Mouse (Mus musculus) testis, adult 2 months (tissue): Measurements from ENCODE around the gene Ankrd54. TPM values are rescaled to one million over a fixed set of nuclear protein-coding genes. Genes with fewer than 3 reads are reported as not detected.

Experiments used
- H3K27ac ChIP-seq: fragments of 200-500 bp; 2 replicates; pipeline ENCODE4 v1.5.1; 2012; ENCODE audit warnings: low read depth, low read length; ENCODE audit not compliant: control insufficient read depth, insufficient read depth
- H3K27me3 ChIP-seq: fragments of 200-500 bp; 2 replicates; pipeline ENCODE4 v1.6.1; 2012; ENCODE audit warnings: mild to moderate bottlenecking, low read length, moderate library complexity; ENCODE audit not compliant: control insufficient read depth, insufficient read depth
- H3K36me3 ChIP-seq: fragments of 200-500 bp; 2 replicates; pipeline ENCODE4 v1.6.1; 2012; ENCODE audit warnings: mild to moderate bottlenecking, low read length; ENCODE audit not compliant: control insufficient read depth, insufficient read depth
- H3K4me1 ChIP-seq: fragments of 200-500 bp; 2 replicates; pipeline ENCODE4 v1.6.1; 2012; ENCODE audit warnings: low read length; ENCODE audit not compliant: control insufficient read depth, insufficient read depth
- H3K4me3 ChIP-seq: fragments of 200-500 bp; 2 replicates; pipeline ENCODE4 v1.5.1; 2012; ENCODE audit warnings: low read depth, mild to moderate bottlenecking, low read length, moderate library complexity, mixed read lengths; ENCODE audit not compliant: control insufficient read depth
- CTCF ChIP-seq: fragments of 200-500 bp; IDR thresholded peaks from 2 replicates; pipeline ENCODE4 v1.5.1; 2012; ENCODE audit warnings: low read depth, mild to moderate bottlenecking, inconsistent platforms, low read length, moderate library complexity; ENCODE audit not compliant: control insufficient read depth, insufficient read depth, insufficient replicate concordance
- POLR2A ChIP-seq: fragments of 200-500 bp; IDR thresholded peaks from 2 replicates; pipeline ENCODE4 v1.6.1; 2012; ENCODE audit warnings: low read depth, mild to moderate bottlenecking, inconsistent platforms, low read length, moderate library complexity; ENCODE audit not compliant: control insufficient read depth
- polyA plus RNA-seq: library from polyadenylated mRNA; depleted of rRNA; stranded (reverse); fragments of >200 nt; gene quantifications from 2 replicates; pipeline ENCODE4 v1.2.3, GENCODE M21; 2012

Ankrd54 gene
- polyA plus RNA-seq, 1 experiment = 292 TPM

DNA sequence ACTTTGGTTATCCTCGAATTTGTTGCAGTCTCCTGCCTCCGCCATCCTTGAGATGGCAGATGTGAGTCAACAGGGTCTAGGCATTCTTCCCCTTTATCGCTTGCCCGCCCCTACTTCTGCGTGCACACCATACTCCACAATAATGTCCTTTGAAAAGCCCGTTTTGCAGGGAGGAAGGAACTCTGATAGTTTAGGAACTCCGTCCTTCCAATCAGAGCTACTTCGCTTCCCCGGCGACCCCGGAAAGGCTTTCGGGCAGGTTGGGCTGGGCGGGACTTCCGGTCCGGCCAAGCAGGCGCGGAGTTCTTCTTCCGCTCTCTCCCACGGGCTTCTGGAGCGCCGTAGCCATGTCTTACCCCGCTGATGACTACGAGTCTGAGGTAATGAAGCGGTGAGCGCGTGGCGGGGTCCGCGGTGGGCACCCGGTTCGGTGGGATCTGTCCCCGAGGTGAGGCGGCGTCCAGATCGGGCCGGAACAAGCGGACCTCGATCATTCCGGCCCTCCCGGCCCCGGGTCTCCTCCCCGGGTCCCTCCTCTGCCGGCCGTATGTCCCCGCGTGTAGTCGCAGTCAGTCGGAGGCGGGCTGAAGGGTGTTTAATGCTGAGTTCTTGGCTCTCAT is 12.3 kb upstream of the Ankrd54 start, which contains the start of gene Eif3l:
Gene Eif3l, plus strand, starts transcription at position 267 of the 620 bp plus-strand sequence.
- TF ChIP-seq POLR2A (peak; percentile 62), CTCF (no peak)
- Histone ChIP-seq H3K4me3 (peak within 1 kb of the TSS; percentile 99), H3K27ac (peak within 1 kb of the TSS; percentile 84), H3K4me1 (peaks cover 7% of the 10 kb centered on the region), H3K27me3 (no peaks in the 10 kb centered on the region), H3K36me3 (peaks cover 3% of the 10 kb centered on the region)

DNA sequence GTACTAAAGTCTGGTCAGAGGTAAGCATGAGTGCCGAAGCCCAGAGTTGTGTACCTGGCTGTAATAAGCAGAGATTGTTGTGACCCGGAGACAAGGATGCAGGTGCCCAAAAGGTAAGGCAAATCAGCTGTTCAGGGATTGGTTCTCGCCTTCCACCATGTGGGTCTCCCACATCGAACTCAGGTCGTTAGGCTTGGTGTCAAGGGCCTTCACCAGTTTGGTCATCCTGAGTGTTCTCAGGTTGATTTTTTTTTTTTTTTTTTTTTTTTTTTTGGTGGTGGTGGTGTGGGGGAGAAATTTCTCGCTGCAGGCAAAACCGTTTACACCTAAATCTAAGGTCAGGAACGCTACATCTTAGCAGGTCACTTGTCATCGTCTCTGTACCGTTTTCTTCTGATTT is 11.8 kb upstream of the Ankrd54 start:
- Histone ChIP-seq H3K27me3 (no peaks in the 10 kb centered on the region), H3K4me3 (peak overlapping the region; percentile 99), H3K27ac (peak overlapping the region; percentile 84), H3K36me3 (peaks cover 3% of the 10 kb centered on the region), H3K4me1 (peaks cover 7% of the 10 kb centered on the region)
- TF ChIP-seq CTCF = no peak

DNA sequence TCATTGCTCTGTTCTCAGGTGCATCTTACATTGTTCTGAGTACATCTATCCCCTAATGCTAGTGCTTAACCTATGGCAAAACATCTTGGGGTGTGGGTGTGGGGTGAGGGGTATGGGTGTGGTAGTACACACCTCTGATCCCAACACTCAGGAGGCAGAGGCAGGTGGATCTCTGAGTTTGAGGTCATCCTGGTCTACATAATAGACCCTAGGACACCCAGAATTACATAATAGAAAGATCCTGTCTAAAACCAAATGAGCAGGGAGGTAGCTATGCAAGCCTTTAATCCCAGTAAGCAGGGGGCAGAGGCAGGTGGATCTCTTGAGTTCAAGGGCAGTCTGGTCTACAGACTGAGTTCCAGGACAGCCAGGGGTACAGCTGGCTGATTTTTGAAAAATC is 11.1 kb upstream of the Ankrd54 start:
- H3K36me3 ChIP-seq = no peaks in the 10 kb centered on the region
- peaks cover 7% of the 10 kb centered on the region for H3K4me1 ChIP-seq
- no peaks in the 10 kb centered on the region for H3K27me3 ChIP-seq
- H3K27ac ChIP-seq = no peak overlapping the region
- TF ChIP-seq POLR2A (no peak), CTCF (no peak)
- no peak overlapping the region for H3K4me3 ChIP-seq

DNA sequence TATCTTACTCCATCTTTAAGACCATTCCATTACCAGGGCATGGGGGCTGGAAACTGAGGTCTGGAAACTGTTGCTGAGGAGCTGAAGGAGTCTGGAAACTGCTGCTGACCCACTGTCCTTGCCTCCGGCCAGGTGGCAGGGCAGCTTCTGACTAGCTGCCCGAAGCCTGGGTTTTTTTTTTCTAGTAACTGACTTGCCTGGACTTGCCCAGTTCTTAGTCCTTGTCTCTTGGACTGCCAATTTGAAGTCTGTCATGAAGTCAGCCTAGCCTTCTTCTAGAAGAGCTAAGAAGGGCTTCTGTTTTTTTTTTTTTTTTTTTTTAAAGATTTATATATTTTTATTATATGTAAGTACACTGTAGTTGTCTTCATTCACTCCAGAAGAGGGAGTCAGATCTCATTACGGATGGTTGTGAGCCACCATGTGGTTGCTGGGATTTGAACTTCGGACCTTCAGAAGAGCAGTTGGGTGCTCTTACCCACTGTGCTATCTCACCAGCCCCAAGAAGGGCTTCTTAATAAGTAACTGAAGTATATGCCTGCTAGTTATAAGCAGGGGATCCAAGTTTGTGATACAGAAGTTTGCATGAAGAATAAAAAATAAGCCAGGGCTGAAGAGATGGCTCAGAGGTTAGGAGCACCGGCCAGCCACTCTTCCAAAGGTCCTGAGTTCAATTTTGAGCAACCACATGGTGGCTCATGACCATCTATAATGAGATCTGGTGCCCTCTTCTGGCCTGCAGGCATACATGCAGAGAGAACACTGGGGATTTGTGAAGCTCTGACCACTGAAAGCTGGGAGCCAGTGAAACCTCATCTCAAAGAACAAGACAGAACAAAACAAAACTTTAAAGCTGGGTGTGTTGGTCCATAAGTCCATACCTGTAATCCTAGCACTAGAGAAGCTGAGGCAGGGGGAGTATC is 8.7 kb upstream of the Ankrd54 start:
- no peak overlapping the region for H3K27ac ChIP-seq
- no peak for TF ChIP-seq POLR2A
- TF ChIP-seq CTCF = no peak; the same call in 1 of the 2 replicates
- no peaks in the 10 kb centered on the region for H3K27me3 ChIP-seq
- no peak overlapping the region for H3K4me3 ChIP-seq
- peaks cover 14% of the 10 kb centered on the region for H3K4me1 ChIP-seq
- H3K36me3 ChIP-seq = no peaks in the 10 kb centered on the region

DNA sequence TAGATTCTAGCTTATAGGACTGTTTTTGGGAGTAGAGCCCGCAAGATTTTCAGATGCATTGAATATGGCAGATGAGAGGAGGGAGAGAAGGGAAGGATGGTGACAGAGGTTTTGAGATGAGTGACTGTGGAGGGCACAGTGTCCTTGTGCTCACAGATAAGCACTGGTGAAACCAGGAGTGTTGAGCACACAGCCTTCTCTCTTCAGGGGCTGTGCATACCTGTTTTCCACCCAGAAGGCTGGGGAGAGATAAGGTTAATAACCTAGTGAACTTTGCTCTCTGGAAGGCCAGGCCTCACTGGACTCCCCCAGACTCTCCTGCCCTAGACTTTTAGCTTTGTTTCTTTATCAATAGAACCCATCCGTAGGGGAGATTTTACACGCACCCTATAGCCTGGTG is 5.7 kb upstream of the Ankrd54 start:
- Histone ChIP-seq H3K36me3 (no peaks in the 10 kb centered on the region), H3K27ac (no peak overlapping the region), H3K4me1 (peaks cover 18% of the 10 kb centered on the region), H3K27me3 (no peaks in the 10 kb centered on the region), H3K4me3 (no peak overlapping the region)
- TF ChIP-seq CTCF = no peak
- no peak for TF ChIP-seq POLR2A

DNA sequence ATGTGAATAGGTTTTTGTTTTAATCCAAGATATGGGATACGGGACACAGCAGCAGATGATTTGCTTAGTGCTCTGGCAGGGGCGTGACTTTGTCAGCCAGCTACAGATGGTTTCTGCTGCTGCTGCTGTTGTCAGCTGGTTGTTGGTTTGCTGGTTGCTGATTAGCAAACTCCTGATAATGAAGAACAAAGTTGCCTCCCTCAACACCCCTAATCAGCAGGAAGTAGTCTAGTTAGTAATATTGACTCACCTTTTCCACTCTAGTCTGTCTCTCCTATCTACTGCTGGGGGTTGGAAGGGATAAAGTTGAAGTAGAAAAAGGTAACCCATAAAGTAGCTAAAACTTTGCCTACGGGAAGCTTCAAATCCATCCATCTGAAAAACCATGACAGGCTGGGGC is 4.9 kb upstream of the Ankrd54 start:
- Histone ChIP-seq H3K4me1 (peaks cover 18% of the 10 kb centered on the region), H3K27me3 (no peaks in the 10 kb centered on the region), H3K4me3 (no peak overlapping the region), H3K27ac (peak overlapping the region; percentile 71; the same call in 1 of the 2 replicates), H3K36me3 (no peaks in the 10 kb centered on the region)
- no peak for TF ChIP-seq POLR2A
- no peak for TF ChIP-seq CTCF

DNA sequence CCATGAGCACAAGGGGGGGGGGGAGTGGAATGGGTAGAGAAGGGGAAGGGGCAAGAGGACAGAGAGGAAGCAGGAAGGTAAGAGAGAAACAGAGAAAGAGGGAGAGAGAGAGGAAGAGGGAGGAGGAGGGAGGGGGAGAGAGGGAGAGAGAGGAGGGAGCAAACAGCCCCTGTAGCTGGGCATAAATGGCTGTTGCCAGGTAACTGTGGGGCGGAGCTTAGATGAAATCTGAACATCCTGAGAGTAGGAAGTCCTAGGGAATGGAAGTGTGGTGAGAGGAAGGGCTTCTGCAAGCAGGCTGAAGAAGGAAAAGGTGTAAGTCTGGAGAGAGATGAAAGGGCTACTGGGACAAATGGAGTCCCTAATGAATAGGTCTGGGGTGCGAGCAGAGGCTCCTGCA is 3.6 kb upstream of the Ankrd54 start:
- Histone ChIP-seq H3K4me1 (peaks cover 18% of the 10 kb centered on the region), H3K36me3 (no peaks in the 10 kb centered on the region), H3K4me3 (peak overlapping the region; percentile 74), H3K27me3 (no peaks in the 10 kb centered on the region), H3K27ac (peak overlapping the region; percentile 71)
- TF ChIP-seq CTCF = no peak
- TF ChIP-seq POLR2A = 0 out of 2 replicates have a peak, but pooled peaks have one; percentile 24
